Mouse (Mus musculus) spleen, adult 2 months (tissue): ENCODE results near the gene Qrich1. TPM values are rescaled to one million over a fixed set of nuclear protein-coding genes. Genes with fewer than 3 reads are reported as not detected.
A peak's percentile ranks its signal among the peaks of the same experiment; 100 is the strongest.

Experiments
- DNase-seq, 2 experiments: peaks; one replicate each; pipeline versions ENCODE4 v3.0.0 to v3.0.0-alpha.2; 2012 to 2021; ENCODE audit warnings: low spot score in 2 of 2, low read depth in 1 of 2
- H3K27ac ChIP-seq: fragments of 200-500 bp; 2 replicates; pipeline ENCODE4 v1.5.1; 2012; ENCODE audit warnings: low read length, inconsistent platforms; ENCODE audit not compliant: insufficient read depth
- H3K27me3 ChIP-seq: fragments of 200-500 bp; 2 replicates; pipeline ENCODE4 v1.6.1; 2012; ENCODE audit warnings: mild to moderate bottlenecking, moderate library complexity, low read length, inconsistent platforms; ENCODE audit not compliant: control insufficient read depth, insufficient read depth
- H3K36me3 ChIP-seq: fragments of 200-500 bp; 2 replicates; pipeline ENCODE4 v1.6.1; 2012; ENCODE audit warnings: mild to moderate bottlenecking, low read length, inconsistent platforms; ENCODE audit not compliant: control insufficient read depth, insufficient read depth
- H3K4me1 ChIP-seq: fragments of 200-500 bp; 2 replicates; pipeline ENCODE4 v1.6.1; 2011; ENCODE audit warnings: inconsistent platforms; ENCODE audit not compliant: control insufficient read depth, insufficient read depth, insufficient read length
- H3K4me3 ChIP-seq: fragments of 200-500 bp; 2 replicates; pipeline ENCODE4 v1.5.1; 2011; ENCODE audit warnings: mild to moderate bottlenecking, inconsistent platforms; ENCODE audit not compliant: insufficient read depth, insufficient read length; ENCODE audit errors: extremely low read depth
- CTCF ChIP-seq: fragments of 200-500 bp; IDR thresholded peaks from 2 replicates; pipeline ENCODE4 v1.5.1; 2011; ENCODE audit warnings: mild to moderate bottlenecking, inconsistent platforms; ENCODE audit not compliant: insufficient read depth, insufficient read length, insufficient replicate concordance; ENCODE audit errors: extremely low read depth
- POLR2A ChIP-seq: fragments of 200-500 bp; IDR thresholded peaks from 2 replicates; pipeline ENCODE4 v1.6.1; 2011; ENCODE audit warnings: low read depth, low read length, inconsistent platforms
- WGBS: fragments of 180-500 bp; shearing (Covaris S2); methylation state at CpG from one replicate; pipeline ENCODE4 v1.1.7; 2018; 5-methylcytosine and 5-hydroxymethylcytosine counted together
- polyA plus RNA-seq: library from polyadenylated mRNA; depleted of rRNA; stranded (reverse); fragments of >200 nt; gene quantifications from 2 replicates; pipeline ENCODE4 v1.2.3, GENCODE M21; 2012

Gene Qrich1
- polyA plus RNA-seq, 1 experiment: 76.7 TPM

DNA sequence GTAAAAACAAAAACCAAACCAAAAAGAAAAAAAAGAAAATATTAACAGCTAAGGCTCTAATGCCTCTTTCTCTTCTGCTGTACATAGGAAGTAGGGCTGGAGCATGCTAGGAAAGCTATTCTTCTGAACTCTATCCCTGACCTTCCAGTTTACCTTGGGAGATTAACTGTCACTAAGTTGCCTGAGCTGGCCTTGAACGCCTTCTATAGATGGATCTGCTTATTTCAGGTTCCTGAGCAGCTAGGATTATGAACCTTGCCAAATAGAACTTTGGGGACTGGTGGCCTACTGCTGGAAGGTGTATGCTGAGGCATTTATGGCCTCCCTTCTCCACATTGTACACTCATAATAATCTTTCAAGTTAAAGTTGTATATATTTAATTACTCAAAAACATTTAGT is 14.3 kb downstream of the Qrich1 start:
- no peak for DNase-seq
- H3K27ac ChIP-seq: no peak overlapping the region
- H3K4me1 ChIP-seq: no peaks in the 10 kb centered on the region
- no peak overlapping the region for H3K4me3 ChIP-seq
- TF ChIP-seq POLR2A (no peak), CTCF (no peak)
- H3K27me3 ChIP-seq: no peaks in the 10 kb centered on the region
- H3K36me3 ChIP-seq: peaks cover 37% of the 10 kb centered on the region
- 97% methylated on average over 1 of the region's 1 CpGs for WGBS

DNA sequence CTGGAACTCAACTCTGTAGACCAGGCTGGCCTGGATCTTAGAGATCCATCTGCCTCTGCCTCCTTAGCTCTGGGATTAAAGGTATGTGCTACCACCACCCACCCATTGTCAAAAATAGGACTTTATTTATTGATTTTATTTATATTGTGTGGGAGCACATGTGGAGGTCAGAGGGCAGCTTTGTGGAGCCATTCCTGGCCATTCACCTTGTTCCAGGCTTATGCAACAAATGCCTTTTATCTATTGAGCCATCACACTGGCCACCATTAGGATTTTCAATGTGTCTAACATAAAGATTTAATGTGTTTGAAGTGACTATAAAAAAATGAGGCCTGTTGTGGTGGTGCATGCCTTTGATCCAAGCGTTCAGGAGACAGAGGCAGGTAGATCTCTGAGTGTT is 14.9 kb downstream of the Qrich1 start:
- no peaks in the 10 kb centered on the region for H3K27me3 ChIP-seq
- H3K27ac ChIP-seq: no peak overlapping the region
- no peak for DNase-seq
- WGBS: 94% methylated on average over 1 of the region's 1 CpGs
- no peaks in the 10 kb centered on the region for H3K4me1 ChIP-seq
- H3K4me3 ChIP-seq: no peak overlapping the region
- H3K36me3 ChIP-seq: peaks cover 37% of the 10 kb centered on the region
- TF ChIP-seq CTCF: no peak
- no peak for TF ChIP-seq POLR2A

DNA sequence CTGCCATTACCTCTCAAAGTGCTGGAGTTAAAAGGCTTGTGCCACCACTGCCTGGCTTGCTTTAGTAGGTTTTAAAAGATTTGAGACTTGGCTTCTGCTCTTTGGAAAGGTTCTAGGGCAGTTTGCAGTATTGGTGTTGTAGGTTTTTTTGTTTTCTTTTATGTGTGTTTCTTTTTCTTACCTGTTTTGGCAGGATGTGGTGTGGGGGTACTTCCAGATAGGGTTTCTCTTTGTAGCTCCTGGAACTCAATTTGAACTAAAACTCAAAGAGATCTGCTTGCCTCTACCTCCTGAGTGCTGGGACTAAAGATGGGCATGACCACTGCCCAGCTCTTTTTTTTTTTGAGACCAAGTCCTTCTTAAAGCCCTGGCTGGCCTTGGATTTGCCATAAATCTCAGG is 24.2 kb downstream of the Qrich1 start:
- H3K4me1 ChIP-seq: no peaks in the 10 kb centered on the region; the same call in 1 of the 2 replicates
- no peak overlapping the region for H3K4me3 ChIP-seq
- TF ChIP-seq CTCF (no peak), POLR2A (no peak)
- H3K27me3 ChIP-seq: no peaks in the 10 kb centered on the region
- no peak for DNase-seq
- H3K27ac ChIP-seq: no peak overlapping the region
- peaks cover 37% of the 10 kb centered on the region for H3K36me3 ChIP-seq

GRCm38 (mm10) chr9:108545986-108546385 is 29.4 kb downstream of the Qrich1 start:
- Histone ChIP-seq H3K4me3 (no peak overlapping the region), H3K27me3 (no peaks in the 10 kb centered on the region), H3K4me1 (no peaks in the 10 kb centered on the region), H3K36me3 (peaks cover 48% of the 10 kb centered on the region), H3K27ac (no peak overlapping the region)
- 97% methylated on average over 3 of the region's 3 CpGs for WGBS
- no peak for DNase-seq
- TF ChIP-seq CTCF (no peak), POLR2A (no peak)

DNA sequence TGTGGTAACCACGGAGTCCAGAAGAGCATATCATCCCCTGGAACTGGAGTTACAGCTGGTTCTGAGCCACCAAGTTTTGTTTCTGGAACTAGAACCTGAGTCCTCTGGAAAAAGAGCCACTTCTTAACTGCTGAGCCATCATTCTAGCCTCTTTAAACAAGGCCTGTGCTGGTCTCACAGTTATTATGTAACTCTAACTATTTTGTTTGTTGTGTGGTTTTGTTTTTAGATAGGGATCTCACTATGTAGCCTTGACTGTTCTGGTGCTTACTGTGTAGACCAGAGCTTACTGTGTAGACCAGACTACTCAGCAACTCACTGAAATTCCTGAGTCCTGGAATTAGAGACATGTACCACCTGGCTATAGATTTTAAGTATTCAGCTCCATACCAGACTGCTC is 30.3 kb downstream of the Qrich1 start:
- Histone ChIP-seq H3K27ac (no peak overlapping the region), H3K4me1 (no peaks in the 10 kb centered on the region), H3K36me3 (peaks cover 44% of the 10 kb centered on the region), H3K4me3 (no peak overlapping the region), H3K27me3 (no peaks in the 10 kb centered on the region)
- no peak for DNase-seq
- no peak for TF ChIP-seq POLR2A
- no peak for TF ChIP-seq CTCF
- WGBS: 84% methylated on average over 1 of the region's 1 CpGs

DNA sequence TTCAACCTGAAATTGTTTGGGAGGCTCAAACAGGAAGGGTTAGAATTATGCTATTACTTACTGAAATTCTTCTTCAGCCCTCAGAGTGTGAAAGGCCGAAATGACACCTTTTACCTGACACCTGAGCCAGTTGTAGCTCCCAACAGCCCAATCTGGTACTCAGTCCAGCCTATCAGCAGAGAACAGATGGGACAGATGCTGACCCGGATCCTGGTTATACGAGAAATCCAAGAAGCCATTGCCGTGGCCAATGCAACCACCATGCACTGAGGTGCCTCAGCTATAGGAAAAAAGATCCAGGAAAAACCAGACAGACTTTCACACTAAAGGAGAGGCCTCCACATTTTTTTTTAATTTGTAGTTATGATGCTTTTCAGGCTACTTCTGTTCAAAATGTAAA is 42.6 kb downstream of the Qrich1 start:
- no peak for TF ChIP-seq POLR2A
- TF ChIP-seq CTCF: no peak
- Histone ChIP-seq H3K4me1 (no peaks in the 10 kb centered on the region; the same call in 1 of the 2 replicates), H3K36me3 (peaks cover 35% of the 10 kb centered on the region), H3K4me3 (no peak overlapping the region), H3K27me3 (no peaks in the 10 kb centered on the region), H3K27ac (no peak overlapping the region)
- DNase-seq: no peak
- 92% methylated on average over 4 of the region's 4 CpGs for WGBS

GRCm38 (mm10) chr9:108560227-108560841 is 43.7 kb downstream of the Qrich1 start, which contains the start of gene Impdh2:
Gene Impdh2, plus strand, starts transcription at chr9:108560286.
- DNase-seq: peak; percentile 91 to 93
- Histone ChIP-seq H3K4me1 (no peaks in the 10 kb centered on the region; the same call in 1 of the 2 replicates), H3K27me3 (no peaks in the 10 kb centered on the region), H3K36me3 (peaks cover 31% of the 10 kb centered on the region), H3K4me3 (peak within 1 kb of the TSS; percentile 71), H3K27ac (peak within 1 kb of the TSS; percentile 71)
- TF ChIP-seq CTCF (no peak), POLR2A (peak; percentile 67)
- WGBS: under 1% methylated on average over 53 of the region's 53 CpGs
